Mouse (Mus musculus) liver, embryonic 18 days (tissue): ENCODE data around the gene Sult6b2. TPM values are rescaled to one million over a fixed set of nuclear protein-coding genes. Genes with fewer than 3 reads are reported as not detected.

Experiments
- polyA plus RNA-seq: library from polyadenylated mRNA; depleted of rRNA; stranded (reverse); fragments of >200 nt; gene quantifications from 2 replicates; pipeline ENCODE4 v1.2.3, GENCODE M21; 2012; rRNA removed

Sult6b2 gene
- polyA plus RNA-seq, result 0.02 TPM in 1 of 2 replicates, not detected in the other

DNA sequence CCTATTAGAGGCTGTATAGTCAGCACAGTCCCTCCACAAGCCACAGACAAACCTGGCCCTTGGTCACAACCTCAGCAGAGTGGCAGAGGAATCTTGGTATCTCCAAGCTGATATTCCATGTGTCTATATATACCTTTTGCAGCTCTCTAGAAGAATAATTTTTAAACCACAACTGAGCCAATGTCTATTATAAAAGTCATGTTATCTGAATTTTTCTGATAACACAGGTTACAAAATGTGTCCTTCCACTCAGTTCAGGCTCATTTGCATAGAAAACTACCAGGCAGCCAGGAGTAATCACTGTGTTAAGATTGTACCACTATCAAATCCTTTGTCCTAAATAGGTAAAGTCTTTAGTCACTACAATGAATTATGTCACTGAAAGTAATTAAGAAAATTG is at the start of gene Sult6b2:
Sult6b2 (minus strand) TSS at position 101 of the 400 bp plus-strand sequence.

DNA sequence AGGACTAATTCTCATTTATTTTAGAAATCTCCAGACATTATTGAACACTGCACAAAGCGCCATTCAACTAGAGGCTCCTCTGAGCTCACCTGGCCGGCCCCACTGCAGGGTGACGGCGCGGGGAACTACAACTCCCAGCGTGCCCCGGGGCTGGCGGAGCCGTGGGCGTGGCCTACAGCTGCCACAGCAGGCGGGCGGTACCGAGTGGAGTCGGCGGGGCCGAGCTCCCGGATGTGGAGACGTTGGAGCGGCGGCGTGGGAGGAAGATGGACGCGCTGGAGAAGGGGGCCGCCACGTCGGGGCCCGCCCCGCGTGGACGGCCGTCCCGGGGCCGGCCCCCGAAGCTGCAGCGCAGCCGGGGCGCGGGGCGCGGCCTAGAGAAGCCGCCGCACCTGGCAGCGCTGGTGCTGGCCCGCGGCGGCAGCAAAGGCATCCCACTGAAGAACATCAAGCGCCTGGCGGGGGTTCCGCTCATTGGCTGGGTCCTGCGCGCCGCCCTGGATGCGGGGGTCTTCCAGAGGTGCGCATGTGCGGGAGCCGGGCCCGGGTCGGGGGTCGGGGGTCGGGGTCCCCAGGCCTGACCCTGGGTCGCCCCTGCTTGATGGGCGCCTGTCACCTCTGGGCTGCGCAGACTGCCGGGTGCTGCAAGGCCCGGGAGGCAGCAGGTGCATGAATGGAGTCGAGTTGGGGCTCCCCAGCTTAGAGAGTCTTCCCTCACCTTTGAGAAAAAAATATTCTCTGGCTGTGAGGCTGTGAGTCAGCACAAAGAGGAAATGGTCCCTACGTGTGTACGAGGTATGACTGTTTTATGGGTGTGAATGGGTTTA is 47.6 kb downstream of the Sult6b2 start, which contains the start of gene Cmas:
Cmas (plus strand) TSS at position 180 of the 827 bp plus-strand sequence.

Other genes starting within 250 kb of the Sult6b2 start
- gene Kcnj8, start 232.9 kb downstream of the Sult6b2 start, polyA plus RNA-seq, result 3.2 TPM in 2 replicates
- 3.3 and 3.5 TPM in 2 replicates for gene Abcc9, start 102.2 kb downstream of the Sult6b2 start, polyA plus RNA-seq
- 60.1 and 61.8 TPM in 2 replicates for gene Cmas, start 47.8 kb downstream of the Sult6b2 start, polyA plus RNA-seq
- gene St8sia1, start 159.9 kb upstream of the Sult6b2 start, polyA plus RNA-seq, result 0.04 and 0.07 TPM in 2 replicates